Mouse (Mus musculus): ENCODE data around the gene Vamp4.

Vamp4 gene

DNA sequence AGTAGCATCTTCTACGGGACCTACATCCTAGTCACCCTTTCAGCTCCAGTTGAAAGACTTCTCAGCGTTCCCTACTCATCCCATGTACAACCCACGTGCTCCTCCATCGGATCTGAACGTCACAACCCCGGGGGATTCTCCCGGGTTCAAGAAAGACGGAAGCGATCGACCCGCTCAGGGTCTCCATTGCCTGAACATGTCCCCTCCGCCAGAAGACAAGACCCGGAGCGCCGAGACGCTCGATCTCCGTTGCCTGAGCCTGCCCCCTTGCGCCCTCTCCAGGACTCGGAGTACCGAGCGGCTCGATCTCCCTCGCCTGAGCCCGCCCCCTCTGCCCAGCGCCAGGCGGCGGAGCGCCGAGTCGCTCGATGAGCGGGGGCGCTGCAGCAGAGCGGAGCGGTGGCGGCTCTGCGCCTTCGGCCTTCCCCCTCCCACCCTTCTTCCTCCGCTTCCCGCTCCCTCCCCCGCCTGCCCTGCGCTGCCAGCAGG, at the start of gene Vamp4:
Gene Vamp4, plus strand, starts transcription at position 256 of the 489 bp plus-strand sequence.
- peak; percentile 93 for DNase-seq (ENCODE audit: low read depth, low spot score)

DNA sequence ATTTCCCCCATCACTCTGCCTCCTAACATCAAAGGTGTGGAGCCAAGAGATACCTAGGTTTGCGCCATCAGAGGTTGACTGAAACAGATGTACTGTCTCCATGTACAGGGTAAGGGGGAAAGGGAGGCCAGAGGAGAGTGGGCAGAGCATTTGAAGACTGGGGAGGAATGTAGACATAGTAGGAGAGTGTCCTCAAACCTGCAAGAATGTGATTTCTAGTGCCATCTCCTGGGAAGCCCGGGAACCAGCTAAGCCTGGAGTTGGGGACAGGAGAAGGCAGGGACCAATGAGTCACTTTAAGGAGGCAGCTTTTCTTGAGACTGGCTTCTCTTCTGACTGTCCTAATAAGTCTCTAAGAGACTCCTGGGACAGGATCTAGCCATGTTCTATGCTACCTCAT, 40.7 kb upstream of the Vamp4 start:
- DNase-seq (ENCODE audit: low read depth, low spot score), result no peak

DNA sequence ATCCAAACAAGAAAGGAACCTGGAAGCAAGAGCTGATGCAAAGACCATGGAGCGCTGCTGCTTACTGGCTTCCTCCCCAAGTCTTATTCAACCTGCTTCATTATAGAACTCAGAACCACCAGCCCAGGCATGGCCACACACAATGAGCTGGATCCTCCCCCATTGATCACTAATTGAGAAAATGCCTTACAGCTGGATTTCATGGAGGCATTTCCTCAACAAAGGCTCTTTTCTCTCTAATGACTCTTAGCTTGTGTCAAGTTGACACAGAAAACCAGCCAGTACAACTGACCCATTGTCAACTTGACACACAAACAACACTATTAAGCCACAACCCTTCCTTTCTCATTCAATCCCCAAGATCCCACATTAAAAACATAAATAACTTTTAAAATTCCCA, 39.6 kb upstream of the Vamp4 start:
- no peak for DNase-seq (ENCODE audit: low read depth, low spot score)

DNA sequence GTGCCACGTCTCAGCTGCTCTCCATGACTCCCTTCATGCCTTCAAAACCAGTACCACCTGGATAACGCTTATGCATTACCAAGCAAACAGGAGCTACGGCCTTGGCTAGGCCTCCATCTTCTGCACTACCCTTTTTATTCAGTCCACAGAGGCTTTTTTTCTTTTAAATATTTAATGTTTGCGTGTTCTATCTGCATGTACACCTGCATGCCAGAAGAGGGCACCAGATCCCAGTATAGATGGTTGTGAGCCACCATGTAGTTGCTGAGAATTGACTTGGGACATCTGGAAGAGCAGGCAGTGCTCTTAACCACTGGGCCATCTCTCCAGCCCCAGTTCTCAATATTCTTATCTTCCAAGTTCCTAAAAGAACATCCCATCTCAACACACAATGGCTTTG, 38.7 kb upstream of the Vamp4 start:
- no peak for DNase-seq (ENCODE audit: low read depth, low spot score)

DNA sequence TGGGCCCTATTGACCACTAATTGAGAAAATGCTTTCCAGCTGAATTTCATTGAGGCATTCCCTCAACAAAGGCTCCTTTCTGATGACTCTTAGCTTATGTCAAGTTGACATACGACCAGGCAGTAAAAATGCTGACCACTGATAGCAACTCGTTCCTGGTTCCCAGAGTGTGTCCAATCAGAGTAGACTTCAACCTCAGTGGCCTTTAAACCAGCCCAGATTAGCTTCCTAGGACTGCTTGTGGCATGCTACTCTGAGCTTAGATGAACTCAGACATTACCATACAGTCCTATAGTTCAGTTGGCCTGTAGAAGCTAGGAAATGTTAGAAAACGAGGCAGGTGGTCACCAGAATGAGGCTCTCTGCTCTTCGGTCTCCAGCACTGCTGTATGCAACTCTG, 38.0 kb upstream of the Vamp4 start:
- DNase-seq (ENCODE audit: low read depth, low spot score), result no peak

DNA sequence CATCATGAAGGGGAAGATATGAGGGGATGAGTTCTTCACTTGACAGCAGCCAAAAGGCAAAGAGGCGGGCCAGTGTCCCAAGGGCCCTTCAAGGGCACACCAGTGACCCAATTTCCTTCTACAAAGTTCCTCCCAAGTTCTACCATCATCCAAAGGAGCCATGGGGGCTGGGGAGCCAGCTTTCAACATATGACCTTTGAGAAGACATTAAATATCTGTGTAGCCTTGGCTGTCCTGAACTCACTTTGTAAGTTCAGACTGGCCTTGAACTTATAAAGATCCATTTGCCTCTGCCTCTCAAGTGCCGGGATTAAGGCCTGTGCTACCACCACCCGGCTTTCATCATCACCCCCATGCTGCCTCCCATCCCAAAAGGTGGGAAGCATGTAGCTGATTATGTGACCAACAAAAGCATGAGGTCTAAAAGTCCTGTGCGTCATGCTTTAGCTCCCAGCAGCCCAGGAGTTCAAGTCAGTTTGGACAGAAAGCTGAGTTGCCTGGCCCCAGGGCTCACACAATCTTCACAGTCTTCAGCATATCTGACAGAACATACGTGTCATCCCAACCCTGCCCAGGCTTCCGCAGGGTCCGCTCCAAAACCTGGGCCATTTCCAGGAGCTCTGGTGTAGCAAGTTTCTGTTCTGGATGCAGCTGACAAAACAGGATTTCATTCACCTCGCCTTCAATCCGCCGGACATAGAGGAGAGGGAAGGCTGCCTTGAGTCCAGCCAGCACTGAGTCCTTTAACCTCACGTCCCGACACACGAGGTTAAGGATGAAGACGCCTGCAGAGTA, 36.4 kb upstream of the Vamp4 start:
- no peak for DNase-seq (ENCODE audit: low read depth, low spot score)

DNA sequence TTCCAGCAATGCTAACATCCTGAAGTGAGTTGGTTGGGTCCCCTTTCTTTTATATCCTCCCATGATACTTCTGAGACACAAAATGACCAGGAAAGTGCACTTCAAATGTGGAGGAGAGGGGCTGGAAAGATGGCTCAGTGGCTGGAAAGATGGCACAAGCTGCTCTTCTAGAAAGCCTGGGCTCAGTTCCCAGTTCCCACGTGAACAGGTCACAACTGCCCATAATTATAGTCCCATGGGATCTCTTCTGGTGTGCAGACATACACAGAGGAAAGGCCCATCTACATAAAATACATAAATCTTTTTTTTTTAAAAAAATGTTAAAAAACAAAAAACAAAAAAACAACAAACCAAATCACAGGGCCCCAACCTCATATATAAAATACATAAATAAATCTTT, 27.1 kb upstream of the Vamp4 start:
- no peak for DNase-seq (ENCODE audit: low read depth, low spot score)

DNA sequence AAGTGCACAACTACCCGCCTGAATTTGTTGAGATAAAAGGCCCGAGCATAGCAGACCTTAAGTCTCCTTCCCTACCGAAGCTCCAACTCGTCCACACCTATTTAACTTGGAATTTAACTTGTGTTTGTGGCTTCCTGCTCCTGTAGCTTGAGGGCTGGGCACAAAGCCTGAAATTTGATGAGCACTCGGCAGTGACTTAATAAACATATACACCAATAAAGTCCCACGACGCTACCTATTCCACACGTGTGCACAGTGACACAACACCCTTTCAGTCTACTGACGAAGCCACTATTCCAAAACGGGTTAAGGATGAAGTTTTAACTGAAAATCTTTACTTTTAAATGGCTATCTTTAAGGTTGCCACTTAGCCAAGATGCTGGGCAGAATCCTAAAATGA, 22.7 kb upstream of the Vamp4 start:
- no peak for DNase-seq (ENCODE audit: low read depth, low spot score)

DNA sequence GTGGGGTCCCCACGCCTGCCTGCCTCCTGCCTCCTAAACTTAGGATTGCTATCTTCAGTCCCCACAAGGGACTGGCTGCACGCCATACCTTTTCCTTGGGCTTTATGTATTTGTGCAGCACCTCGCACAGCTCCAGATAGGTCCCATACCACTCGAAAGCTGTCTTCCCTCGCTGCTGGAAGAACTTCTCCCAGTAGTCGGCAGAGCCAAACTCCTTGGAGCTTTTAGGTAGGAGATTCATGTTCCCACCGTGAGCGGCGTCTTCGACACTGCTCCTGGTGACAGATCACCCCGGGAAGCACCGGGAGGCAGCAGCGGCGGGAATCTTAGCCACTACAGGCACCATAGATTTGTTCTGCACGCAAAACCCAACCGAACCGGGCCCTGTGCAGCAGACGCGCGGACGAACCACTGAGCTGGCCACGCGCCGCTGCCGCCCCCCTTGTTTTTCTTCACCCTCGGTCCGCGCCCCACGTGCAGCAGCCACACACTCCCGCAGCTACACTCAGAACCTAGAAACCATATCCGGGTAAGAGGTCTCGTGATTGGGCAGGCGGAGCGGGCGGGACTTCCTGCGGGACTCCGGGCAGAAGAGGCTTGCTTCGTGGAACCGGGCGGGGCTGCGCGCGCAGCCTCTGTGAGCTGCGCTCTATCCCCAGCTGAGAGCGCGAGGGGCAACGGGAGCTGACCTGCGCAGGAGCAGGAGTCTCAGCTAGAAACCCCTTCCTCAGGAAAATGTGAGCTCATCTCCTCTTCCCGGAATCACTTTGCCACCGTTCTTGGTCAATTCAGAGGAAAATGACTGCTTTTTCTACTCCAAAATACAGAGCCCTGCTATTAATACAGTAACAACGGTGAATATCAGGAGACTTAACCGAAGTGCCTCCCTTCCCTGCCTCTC, 22.0 kb upstream of the Vamp4 start, which contains the start of gene Mettl13:
Gene Mettl13, minus strand, starts transcription at position 536 of the 901 bp plus-strand sequence.
- peak; percentile 93 for DNase-seq (ENCODE audit: low read depth, low spot score)

DNA sequence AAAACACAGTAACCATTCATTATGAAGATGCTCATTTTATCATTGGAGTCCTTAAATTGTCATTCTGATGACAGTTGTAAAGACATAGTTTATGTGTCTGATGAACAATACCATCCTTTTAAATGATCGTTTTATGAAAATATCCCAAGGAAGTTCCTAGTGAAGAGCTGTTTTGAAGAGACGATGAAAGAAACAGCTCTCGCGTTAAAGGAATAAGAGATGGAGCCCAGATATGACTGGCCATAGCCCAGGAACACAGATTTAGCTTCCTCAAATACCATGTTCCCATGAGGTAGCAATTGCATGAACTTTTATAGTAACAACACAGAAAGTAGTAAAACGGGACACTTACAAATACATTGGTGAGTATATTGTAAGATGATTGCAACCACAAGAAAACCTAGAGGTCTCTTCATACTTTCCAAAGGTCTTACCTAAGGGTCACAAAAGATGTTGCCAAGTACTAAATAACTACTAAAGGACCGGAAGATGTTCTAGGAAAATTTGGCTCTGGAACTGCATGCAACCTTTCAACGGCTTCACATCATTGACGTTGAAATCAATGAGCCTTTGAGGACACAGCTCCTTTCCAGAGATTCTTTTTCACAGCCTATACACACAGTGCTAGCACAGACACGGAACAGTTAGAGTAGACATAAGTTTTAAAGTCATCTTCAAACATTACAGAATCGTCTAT, 21.2 kb upstream of the Vamp4 start:
- no peak for DNase-seq (ENCODE audit: low read depth, low spot score)

DNA sequence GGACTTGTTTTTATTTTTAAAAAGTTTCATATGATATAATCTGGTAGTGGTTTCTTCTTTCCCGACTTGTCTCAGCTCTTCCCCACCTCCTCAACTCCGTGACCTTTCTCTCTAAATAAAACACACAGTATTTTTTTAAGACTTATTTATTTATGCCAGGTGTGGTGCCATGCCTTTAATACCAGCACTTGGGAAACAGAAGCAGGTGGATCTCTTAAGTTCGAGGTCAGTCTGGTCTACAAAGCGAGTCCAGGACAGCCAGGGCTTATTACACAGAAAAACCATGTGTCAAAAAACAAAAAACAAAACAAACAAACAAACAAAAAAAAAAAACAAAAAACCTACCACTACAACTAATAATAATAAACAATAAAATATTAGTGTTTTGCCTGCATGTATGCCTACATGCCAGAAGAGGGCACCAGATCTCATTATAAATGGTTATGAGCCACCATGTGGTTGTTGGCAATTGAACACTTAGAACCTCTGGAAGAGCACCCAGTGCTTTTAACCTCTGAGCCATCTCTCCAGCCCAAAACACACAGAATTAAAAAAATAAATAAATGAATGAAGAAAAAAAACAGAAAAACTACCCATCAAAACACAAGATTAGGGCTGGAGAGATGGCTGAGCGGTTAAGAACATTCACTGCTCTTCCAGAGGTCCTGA, 20.6 kb upstream of the Vamp4 start:
- no peak for DNase-seq (ENCODE audit: low read depth, low spot score)

DNA sequence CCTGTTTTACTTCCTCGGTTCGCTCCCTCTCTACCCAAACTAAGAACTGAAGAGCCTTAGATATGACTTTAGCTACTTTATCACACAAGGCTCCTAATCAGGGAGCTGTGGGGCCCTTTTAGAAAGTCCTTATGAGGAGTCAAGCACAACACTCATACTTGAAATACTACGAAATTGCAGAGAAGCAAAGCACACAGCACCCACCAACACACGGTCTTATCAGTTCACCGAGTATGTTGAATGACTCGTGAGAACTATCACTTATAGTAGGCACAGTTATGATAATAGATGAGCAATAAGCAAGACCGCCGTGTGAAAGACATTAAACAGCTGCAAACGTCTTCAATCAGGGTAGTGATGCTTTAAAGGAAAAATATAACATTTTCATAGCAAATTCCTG, 17.4 kb upstream of the Vamp4 start:
- DNase-seq (ENCODE audit: low read depth, low spot score), result no peak

DNA sequence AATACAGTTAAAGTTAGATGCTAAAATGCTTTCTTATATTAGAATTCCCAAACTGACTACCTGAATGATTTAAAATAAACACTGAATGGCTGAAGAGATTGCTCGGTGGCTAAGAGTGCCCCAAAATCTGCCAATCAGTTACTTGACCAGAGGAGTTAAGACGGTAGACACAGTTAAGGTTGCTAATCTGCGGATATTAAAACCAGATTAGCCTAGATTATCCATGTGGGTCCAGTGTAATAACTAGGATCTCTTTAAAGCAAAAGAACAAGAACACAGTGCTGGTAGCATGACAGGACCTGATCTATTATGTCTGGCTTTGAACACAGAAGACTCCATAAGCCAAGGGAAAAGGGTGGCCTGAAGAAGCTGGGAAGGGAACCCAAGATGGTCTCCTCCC, 16.1 kb upstream of the Vamp4 start:
- DNase-seq (ENCODE audit: low read depth, low spot score), result no peak

DNA sequence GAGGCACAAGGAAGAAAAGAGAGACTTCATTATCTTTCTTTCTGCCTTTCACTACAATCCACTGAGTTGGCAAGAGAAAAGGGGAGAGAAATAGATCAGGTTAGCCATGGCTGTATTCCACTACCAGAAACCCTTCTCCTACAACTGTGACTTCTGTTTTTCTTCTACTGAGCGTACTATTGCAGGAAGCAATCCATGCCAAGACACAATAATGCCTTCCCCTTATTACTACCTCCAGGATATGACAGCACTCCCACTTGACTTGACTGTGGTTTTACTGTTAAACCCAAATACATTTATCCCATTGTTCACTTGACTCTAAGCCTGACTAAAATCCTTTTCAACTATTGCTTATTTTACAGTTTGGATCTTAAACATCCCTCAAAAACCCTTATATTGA, 7.1 kb upstream of the Vamp4 start:
- DNase-seq (ENCODE audit: low read depth, low spot score), result no peak

DNA sequence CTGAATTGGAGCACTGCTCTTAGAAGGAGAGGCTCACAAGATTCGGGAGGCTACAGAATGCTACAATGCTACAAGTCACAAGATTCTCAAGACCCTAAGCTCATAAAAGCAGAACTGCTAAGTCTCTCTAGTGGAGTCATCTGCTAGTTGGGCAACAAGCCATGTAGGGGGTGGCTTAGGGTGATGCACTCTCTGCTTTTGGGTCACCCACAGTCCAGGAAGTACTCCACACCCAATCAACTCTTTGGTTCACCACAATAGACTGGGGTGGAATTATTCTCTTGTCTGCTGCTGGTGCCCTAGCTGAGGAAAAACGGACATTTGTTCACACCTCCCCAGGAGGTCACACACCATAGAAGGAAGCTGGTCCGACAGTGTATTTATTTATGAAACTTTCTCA, 5.3 kb upstream of the Vamp4 start:
- DNase-seq (ENCODE audit: low read depth, low spot score), result no peak

DNA sequence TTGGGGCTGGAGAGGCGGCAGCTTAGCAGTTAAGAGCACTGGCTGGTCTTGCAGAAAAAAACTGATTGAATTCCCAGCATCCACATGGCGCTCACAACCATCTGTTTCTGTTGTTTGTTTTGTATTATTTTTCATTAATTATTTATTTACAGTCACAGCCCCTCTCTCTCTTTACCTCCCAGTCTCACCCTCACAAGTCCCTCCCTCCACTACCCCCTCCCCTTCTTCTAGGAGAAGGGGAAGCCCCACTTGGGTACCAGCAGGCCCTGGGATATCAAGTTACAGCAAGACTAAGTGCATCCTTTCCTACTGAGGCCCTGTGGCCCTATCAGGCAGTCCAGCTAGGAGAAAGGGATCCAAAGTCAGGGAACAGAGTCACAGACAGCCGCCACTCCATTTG, 3.0 kb upstream of the Vamp4 start:
- no peak for DNase-seq (ENCODE audit: low read depth, low spot score)

DNA sequence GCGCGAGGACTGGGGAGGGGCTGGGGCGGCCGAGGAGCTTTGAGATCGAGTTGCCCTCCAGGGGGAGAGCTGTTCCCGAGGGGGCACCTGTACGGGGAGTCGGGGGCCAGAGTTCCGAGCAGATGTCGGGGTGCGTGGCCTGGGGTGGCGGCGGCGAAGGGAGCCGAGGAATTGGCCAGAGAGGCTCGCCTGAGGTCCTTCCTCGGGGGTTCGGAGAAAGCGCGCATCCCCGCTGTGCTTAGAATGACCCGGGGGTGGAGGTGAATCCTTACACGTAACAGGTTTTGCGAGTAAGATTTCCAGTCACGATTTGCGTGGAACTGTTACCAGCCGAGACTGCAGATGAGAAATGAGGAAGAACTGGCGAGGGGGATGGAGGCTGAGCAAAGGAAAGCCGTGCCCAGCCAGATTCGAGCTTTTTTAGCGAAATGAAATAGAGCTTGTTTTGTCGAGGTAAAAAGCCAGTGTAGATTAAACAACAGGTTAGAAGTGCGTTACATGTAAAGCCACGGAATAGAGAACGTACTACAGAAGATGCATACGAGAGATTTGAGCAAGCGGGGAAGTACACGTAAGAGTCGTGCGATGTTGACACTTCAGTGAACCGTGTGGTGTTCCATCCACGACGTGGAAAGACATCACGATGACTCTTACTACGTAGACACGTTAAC, 751 bp downstream of the Vamp4 start:
- DNase-seq (ENCODE audit: low read depth, low spot score), result no peak

DNA sequence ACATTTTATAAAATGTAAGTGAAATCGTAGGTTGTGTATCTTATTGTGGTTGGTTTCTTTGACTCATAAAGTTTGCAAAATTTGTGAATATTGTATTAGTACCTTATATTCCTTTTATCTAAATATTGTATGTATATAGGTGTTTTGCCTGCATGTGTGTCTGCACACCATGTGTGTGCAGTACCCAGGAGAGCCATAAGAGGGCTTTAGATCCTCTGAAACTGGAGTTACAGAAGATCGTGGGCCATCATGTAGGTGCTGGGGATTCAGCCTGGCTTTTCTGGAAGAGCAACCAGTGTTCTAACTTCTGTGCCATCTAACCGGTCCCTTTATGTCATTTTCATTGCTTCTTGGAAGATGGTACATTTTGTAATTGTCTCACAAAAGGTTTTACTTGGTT, 4.8 kb downstream of the Vamp4 start:
- no peak for DNase-seq (ENCODE audit: low read depth, low spot score)

DNA sequence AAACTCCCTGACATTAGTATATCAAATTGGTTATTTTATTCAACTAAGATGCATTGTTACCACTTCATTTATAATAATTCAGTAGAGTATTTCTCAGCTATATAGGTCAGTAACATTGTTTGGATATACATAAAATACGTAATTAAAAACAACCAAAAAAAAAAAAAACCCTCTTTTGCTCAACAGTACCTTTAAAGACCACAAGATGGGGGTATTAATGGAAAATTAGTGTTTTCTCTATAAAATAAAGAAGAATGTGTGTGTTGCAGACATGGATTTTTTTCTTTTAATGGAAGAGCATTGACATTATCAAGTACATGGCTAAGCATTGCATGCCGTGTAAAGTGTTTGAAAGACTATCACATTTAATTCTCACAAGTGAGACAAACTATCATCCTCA, 12.6 kb downstream of the Vamp4 start:
- DNase-seq (ENCODE audit: low read depth, low spot score), result no peak

DNA sequence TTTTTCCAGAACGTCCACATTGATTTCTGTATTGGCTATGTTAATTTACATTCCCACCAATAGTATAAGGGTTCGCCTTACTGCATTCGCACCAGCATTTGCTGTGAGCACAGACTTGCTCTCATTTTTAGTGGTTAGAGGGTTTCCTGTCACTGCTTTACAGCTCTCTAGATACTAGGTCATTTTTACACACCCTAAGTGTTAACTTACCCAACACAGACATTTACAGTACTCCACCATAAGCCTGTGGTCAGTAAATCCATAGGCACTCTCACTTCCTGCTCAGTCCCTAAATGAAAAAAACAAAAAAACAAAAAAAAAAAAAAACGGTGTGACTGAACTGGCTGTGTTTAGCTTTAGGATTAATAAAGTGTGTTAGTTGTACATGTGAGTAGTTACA, 16.0 kb downstream of the Vamp4 start:
- DNase-seq (ENCODE audit: low read depth, low spot score), result no peak

DNA sequence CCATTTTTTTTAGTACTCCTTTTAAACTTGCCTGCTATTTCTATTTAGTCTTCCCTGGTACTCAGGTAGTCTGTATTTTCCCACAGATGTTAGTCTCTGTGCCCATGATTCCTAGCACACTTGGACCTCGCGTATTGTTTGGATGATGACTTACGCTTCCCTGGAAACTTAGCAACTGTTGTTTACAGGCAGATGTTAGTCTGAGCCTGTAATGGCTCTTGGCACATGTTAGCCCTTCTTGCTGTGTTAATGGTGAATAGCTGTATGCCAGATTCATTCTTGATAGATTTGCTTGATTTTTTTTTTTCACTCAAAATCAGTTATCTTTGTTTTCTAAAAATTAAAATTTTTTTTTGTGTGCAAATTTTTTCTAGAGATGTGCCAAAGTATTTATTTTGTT, 18.3 kb downstream of the Vamp4 start:
- DNase-seq (ENCODE audit: low read depth, low spot score), result no peak

Data from embryo, embryonic 11.5 days (tissue).